Mouse (Mus musculus): Measurements from ENCODE around the gene Atf4.

The Atf4 gene

DNA sequence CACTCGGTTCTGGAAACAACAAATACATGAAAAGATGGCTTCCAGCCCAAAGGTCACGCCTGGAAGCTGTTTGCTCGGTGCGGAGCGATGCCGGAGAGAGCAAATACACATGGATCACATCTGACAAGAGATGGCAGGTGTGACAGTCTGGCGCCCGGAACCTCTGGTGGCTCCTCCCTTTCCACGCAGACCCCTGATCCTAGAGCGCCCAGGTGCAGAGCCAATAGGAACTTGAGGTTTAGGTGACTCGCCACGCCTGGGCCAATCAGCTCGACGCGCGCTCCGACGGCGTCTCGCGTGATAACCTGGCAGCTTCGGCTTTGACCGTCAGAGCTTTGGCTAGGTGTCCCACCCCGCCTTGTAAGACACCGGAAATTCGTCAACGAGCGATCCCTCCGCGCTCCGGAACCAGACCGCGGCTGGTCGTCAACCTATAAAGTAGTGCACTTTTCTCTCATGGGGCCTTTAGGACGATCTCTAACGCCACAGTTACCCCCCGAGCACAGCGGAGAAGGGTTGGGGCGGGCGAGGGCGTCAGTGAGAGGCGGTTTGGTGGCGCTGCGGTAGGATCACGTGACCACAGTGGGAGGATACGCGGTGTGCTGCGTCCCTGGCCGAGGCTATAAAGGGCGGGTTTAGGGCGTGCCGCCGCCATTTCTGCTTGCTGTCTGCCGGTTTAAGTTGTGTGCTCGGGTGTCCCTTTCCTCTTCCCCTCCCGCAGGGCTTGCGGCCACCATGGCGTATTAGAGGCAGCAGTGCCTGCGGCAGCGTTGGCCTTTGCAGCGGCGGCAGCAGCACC lies at the start of gene Atf4:
Gene Atf4 (plus strand): TSS at position 338 of the 799 bp plus-strand sequence.
- peak; percentile 95 for DNase-seq (ENCODE audit: low spot score)

- no peak for DNase-seq (ENCODE audit: low spot score)
These were observed 48.9 kb upstream of the Atf4 start for GRCm38 (mm10) chr15:80206057-80206565.

DNA sequence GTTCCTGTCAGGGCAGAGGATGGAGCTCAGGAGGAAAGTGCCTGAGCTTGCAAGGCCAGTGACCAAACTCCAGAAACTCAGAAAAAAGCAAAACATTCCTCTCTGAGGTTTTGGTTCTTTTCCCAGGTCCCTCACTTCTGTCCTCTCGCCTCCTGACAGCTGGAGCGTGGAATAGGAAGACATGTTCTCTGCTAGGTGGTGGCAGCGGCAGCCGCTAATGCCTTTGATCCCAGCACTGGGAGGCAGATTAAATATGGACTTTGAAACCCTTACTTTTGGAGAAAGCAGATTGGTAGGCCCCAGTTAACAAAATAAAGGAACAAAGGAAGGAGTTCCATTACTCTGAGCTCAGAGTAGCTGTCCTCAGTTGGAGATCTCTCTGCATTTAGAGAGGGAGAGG lies 46.5 kb upstream of the Atf4 start:
- no peak for DNase-seq (ENCODE audit: low spot score)

GRCm38 (mm10) chr15:80213688-80214087 lies 41.3 kb upstream of the Atf4 start:
- DNase-seq (ENCODE audit: low spot score): no peak

GRCm38 (mm10) chr15:80215716-80216479 lies 39.1 kb upstream of the Atf4 start:
- no peak for DNase-seq (ENCODE audit: low spot score)

DNA sequence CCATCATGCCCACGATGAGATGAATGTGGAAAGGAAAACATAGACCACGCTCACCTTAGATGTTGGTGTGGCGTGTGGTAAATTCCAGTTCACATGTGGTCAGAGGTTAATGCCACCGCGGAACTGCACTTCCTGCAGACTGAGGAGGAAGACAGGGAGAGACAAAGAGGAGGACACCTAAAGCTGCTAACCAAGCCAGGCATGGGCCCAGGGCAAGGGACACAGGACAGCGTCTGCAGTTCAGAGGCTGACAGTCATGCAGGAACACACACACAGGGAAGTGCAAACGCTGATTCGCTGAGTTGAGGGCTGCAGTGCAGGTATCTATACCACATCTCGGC lies 38.5 kb upstream of the Atf4 start:
- no peak for DNase-seq (ENCODE audit: low spot score)

GRCm38 (mm10) chr15:80217476-80217875 lies 37.5 kb upstream of the Atf4 start:
- no peak for DNase-seq (ENCODE audit: low spot score)

- DNase-seq (ENCODE audit: low spot score): no peak
These were observed 35.8 kb upstream of the Atf4 start for GRCm38 (mm10) chr15:80219211-80219610.

DNA sequence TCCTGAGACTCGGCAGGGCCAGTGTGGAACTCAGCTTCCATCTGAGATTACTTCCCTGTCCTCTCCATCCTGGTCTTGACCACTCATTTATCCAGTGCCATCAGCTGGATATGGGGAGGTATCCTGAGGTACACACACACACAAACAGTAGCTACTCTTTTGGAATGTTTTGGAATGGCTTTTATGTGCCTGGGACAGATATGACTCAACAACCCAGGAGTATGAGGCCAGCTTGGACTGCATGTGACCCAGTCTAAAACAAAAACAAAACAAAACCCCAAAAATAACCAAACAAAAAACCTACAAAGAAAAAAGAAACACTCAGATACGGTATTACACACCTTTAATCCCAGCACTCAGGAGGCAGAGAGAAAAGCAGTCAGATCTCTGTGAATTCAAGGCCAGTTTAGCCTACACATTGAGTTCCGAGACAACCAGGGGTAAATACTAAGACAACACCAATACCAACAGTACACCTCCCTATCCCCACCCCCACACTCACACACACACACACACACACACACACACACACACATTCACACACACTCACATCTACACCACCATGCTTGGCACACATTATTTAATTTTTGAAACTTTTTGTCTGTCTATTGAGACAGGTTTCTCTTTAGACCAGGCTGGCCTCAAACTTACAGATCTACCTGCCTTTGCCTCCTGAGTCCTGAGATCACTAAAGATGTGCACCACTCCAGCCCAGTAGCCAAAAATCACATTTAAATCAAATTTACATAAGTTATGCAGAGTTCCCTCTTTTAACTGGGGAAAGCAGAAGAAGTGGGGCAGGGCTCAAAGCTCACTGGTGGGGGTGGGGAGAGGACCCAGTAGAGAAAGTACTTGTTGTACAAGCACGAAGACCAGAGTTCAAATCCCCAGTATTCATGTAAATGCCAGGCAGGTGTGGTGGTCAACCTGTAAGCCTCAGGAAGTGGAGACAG lies 35.0 kb upstream of the Atf4 start:
- DNase-seq (ENCODE audit: low spot score): no peak

DNA sequence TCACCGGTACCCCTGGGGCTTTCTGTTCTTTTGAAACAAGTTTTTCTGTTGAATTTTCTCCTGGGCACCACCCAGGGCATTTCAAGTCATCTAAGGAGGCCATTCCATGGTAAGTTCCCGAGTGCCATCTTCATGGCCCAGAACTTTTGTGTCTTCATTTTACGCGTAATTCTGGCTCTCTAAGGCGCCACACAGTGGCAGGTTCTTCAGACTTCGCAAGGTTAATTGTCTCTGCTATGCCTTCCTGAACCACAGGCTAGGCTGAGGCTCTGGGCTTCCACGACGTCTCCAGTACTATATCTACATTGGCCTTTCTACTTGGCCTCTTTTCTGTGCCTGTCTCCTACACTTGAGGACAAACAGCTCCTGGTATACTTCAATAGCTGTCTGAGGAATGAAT lies 34.0 kb upstream of the Atf4 start:
- DNase-seq (ENCODE audit: low spot score): no peak

DNA sequence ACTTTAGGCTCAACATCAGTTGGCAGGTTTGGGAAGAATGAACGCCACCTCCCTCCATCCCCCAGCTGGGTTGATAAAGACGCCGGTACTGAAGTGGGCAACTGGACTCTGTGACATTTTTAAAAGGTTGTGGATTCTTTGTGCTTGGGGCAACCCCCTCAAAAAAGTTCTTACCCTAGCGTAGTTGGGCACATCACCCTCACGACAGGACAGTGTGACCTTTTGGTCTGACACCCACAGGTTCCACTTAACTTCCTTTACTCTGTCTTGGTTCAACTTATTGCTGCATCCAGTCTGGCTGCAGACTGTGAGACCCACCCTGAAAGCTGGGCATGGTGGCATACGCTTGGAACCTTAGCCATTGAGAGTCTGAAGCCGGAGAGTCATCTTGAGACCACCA lies 31.2 kb upstream of the Atf4 start:
- no peak for DNase-seq (ENCODE audit: low spot score)

GRCm38 (mm10) chr15:80225208-80225607 lies 29.8 kb upstream of the Atf4 start:
- peak; percentile 60 for DNase-seq (ENCODE audit: low spot score)

DNA sequence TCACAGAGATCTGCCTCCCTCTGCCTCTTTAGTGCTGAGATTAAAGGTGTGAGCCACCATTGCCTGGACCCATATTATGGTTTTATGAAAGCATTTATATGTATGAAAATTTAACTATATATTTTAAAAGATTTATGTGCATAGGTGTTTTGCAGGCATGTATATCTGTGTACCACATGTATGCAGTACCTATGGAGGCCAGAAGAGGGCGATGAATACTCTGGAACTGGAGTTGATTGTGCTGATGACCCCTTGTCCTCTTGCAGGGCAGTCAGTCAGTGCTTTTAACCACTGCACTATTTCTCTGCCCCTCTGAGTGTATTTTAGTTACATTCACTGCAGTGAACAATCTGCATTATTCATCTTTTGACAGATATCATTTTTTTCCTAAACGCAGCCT lies 29.2 kb upstream of the Atf4 start:
- DNase-seq (ENCODE audit: low spot score): no peak

DNA sequence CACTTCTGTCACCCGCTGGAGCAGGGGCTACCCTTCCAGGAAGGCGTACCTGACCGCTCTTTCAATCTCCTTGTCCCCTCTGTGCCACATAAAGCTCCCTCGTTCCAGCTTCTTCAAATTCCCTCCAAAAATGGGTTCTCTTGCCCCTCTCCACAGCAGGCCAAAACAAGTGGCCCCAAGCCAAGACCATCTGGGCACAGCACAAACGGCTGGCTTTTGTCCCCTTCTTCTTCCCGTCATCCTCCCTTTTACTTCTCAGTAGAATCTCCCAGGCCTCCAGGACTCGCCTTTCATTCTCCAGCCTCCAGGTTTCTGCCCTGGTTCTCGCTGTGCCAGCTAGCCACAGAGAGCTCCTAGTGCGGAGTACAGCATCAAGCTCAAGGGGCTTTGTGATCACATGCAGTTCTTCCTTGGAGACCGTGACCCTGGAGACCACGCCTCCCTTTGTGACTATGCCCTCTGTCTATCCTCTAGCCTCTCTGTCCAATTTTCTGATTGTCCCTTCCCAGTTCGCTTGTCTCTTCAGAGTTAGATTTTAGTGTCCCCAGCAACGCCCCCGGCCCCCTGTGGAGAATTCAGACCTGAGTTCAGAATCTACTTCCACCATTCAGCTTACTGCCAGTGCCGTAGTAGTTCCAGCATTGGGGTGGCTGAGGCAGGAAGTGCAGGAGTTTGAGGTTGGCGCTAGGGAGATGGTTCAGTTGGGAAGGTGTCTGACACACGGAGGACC lies 26.7 kb upstream of the Atf4 start:
- DNase-seq (ENCODE audit: low spot score): no peak

DNA sequence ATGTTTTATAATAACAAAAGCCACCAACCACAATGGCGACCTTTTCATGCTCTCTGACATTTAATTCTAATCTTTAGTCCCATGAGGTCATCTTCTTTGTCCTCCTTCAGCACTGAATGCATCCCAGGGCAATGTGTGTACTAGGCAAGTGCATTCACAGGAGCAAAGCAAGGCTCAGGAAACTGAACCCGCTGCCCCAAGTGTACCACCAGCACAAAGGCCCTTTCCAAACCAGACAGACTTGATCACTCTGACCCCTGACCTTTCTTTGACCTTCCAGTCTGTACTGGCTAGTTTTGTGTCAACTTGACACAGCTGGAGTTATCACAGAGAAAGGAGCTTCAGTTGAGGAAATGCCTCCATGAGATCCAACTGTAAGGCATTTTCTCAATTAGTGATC lies 22.7 kb upstream of the Atf4 start:
- no peak for DNase-seq (ENCODE audit: low spot score)

GRCm38 (mm10) chr15:80233053-80233452 lies 21.9 kb upstream of the Atf4 start:
- DNase-seq (ENCODE audit: low spot score): no peak

DNA sequence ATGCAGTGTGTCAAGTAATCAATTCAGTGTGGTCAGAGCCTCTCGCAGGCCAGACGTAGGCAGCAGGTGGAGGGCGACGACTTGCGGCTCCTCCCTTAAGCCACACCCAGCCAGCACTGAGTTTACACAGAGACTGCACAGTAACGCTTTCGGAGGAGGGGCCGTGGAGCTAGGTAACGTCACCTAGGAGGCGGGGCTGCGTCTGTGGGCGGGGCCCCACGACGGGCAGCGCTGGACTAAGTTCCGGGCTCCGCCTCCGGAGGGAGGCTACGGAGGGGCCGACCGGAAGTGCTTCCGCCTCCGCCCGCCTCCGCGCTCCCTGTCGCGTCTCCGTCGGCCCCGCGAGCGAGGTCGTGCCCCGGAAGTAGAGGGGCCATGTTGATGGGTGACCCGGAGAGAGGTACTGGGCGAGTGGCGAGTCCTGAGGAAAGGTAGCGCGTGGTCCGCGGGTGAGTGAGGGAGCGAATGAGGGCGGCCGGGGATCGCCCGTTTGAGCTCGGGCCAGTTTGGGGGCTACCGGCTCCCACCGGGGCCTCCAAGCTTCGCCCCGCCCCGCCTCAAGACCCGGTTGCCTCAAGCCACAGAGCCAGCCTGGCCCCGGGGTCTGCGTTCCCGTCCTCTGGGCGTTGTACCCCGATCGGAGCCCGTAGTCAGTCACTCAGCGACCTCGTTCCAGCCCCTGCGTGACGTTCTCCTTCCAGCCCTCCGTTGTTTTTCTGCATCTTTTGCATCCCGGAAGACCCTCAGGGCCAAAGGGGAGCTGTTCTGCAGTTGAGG lies 21.1 kb upstream of the Atf4 start, which contains the start of gene Mief1:
Gene Mief1 (plus strand): TSS at position 286 of the 777 bp plus-strand sequence.
- DNase-seq (ENCODE audit: low spot score): peak; percentile 90

GRCm38 (mm10) chr15:80235535-80235934 lies 19.4 kb upstream of the Atf4 start, which contains the start of gene AC140267.1:
TSS of gene AC140267.1 (plus strand) at chr15:80235835.
- no peak for DNase-seq (ENCODE audit: low spot score)

- no peak for DNase-seq (ENCODE audit: low spot score)
These were observed 6.8 kb upstream of the Atf4 start for GRCm38 (mm10) chr15:80248135-80248534.

- no peak for DNase-seq (ENCODE audit: low spot score)
These were observed 6.4 kb upstream of the Atf4 start for GRCm38 (mm10) chr15:80248596-80248995.

GRCm38 (mm10) chr15:80249672-80250071 lies 5.3 kb upstream of the Atf4 start:
- DNase-seq (ENCODE audit: low spot score): no peak
